Mouse (Mus musculus): Measurements from ENCODE around the gene Slc16a1. TPM values are rescaled to one million over a fixed set of nuclear protein-coding genes. Genes with fewer than 3 reads are reported as not detected.
"Not testable (repeated sequence)": the region's sequence is repeated elsewhere in the genome, so short reads cannot be mapped to it uniquely, and the experiment has no call there.

Slc16a1 gene
- polyA plus RNA-seq, 1 experiment from 2014 or later, result 45.9 TPM

DNA sequence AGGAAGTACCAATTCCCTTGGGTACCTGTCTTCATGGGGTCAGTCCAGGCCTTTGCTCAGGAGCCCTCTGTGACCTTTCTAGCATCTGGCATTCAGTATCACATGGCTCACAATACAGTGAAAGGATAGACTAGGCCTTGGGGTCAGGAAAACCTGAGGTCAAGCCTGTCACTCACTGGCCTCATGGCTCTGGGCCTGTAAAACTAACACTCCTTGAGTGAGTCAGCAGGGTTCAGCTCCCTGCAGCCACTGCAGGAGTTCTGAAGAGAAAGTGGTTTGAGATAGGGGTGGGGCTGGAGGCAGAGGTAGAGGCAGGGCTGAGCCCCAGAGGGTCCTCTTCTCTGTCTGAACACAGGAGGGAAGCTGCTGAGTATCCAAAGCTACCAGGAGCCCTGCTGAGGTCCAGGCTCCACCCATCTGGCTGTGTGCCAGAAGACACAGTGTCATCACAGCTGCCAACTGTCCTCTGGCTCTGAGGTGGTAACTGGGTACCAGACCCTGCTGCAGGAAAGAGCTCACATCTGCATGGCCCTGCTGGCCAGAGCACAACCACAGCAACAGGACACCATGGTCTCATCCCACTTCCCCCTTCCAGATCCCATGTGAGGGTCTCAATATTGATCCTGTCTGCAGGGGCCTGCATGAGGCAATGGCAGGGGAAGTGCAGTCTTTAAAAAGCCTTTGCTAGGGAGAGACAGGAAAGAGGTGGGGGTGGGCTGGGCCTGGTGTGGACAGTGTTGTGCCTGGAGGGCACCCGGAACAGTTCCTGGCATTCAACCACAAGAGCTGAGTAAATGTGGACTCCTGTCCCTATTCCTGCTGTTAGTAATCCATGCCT is 31.9 kb downstream of the Slc16a1 start:
- 11% methylated on average over 1 of the region's 1 CpGs for WGBS
- H3K27ac ChIP-seq (replicated peaks), result peak overlapping the region; percentile 54
- not testable (repeated sequence) for H3K4me3 ChIP-seq; H3K27me3 ChIP-seq (replicated peaks; ENCODE audit: low read depth, poor library complexity, severe bottlenecking); DNase-seq (ENCODE audit: low spot score); H3K9me3 ChIP-seq; H3K36me3 ChIP-seq (replicated peaks)
- peaks cover 48% of the 10 kb centered on the region for H3K4me1 ChIP-seq

DNA sequence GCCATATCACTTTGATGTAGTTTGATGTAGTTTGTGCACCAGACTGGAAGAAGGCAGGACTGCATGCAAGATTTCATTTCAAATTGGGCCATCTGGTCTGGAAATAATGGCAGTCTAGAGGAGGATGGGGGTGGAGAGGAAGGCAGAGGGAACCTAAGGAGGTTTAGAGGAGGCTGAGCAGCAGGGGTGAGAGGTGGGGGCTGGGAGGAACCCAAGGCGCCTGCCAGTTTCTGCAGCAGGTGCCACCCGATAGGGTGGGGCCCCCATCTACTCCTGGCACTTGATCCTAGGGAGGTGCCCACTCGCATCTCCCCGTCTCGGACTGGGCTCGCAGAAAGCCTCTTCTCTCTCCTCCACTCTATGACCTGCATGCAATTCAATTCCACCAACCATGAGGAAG is 33.1 kb downstream of the Slc16a1 start:
- H3K36me3 ChIP-seq (replicated peaks), result no peaks in the 10 kb centered on the region

DNA sequence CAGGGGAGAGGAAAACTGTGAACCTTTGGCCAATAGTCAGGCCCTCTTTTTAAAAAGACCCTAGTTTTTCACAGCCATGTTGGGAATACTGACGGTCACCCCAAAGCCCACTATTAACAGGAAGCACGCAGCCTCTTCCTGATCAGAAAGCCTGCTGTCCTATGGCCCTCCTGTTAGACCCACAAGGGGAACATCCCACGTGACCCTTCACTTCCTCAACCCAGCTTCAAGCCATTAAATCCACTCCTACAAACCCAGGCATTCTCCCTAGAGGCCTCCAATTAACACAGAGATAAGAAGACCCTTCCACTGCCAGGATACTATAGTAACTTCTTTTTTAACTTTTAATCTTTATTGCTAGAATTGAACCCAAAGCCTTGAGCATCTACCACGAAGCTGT is 33.6 kb downstream of the Slc16a1 start:
- Histone ChIP-seq H3K27ac (replicated peaks) (no peak overlapping the region), H3K4me3 (no peak overlapping the region), H3K36me3 (replicated peaks) (no peaks in the 10 kb centered on the region), H3K4me1 (peaks cover 53% of the 10 kb centered on the region), H3K9me3 (no peaks in the 10 kb centered on the region), H3K27me3 (replicated peaks; ENCODE audit: low read depth, poor library complexity, severe bottlenecking) (no peaks in the 10 kb centered on the region)
- no peak for DNase-seq (ENCODE audit: low spot score)
- WGBS, result 54% methylated on average over 4 of the region's 4 CpGs

More for the DNA sequence above, 33.1 kb downstream of the Slc16a1 start:
- Histone ChIP-seq H3K4me3 (no peak overlapping the region), H3K4me1 (peaks cover 53% of the 10 kb centered on the region), H3K27ac (replicated peaks) (no peak overlapping the region), H3K27me3 (replicated peaks; ENCODE audit: low read depth, poor library complexity, severe bottlenecking) (no peaks in the 10 kb centered on the region), H3K9me3 (no peaks in the 10 kb centered on the region)
- no peak for DNase-seq (ENCODE audit: low spot score)
- 77% methylated on average over 6 of the region's 6 CpGs for WGBS

DNA sequence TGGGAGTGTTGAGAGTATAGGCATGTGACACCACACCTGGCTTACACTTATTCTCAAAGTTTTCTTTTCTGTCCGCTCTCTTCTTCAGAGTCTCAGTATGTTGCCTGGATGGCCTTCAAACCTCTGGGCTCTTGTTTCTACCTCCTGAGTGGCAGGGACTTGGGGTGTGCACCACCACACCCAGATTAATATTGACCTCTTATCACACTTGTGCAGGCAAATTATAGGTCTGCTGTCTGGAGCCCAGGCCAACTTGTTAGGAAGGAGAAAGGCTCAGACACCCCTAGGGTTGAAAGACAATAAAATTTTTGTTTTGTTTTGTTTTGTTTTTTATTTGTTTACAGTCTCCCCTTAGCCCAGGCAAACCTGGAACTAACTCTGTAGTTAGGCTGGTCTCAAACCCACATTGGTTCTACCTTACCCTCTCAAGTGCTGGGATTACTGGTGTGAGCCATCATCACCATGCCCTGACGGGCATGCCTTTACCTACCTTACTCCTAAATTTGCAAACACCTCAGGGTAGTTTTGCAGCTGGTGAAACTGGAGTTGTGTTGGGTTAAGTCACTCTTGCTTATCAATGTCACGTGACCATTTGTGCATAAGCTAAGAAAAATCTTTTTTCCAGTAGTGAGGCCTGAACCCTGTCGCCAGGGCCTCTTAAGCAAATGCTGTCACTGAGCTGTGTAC is 35.3 kb downstream of the Slc16a1 start:
- Histone ChIP-seq H3K9me3 (no peaks in the 10 kb centered on the region), H3K27ac (replicated peaks) (0 out of 2 replicates have a peak overlapping the region, but pooled peaks have one; percentile 65), H3K36me3 (replicated peaks) (no peaks in the 10 kb centered on the region), H3K4me3 (no peak overlapping the region), H3K27me3 (replicated peaks; ENCODE audit: low read depth, poor library complexity, severe bottlenecking) (no peaks in the 10 kb centered on the region), H3K4me1 (peaks cover 53% of the 10 kb centered on the region)
- DNase-seq (ENCODE audit: low spot score), result no peak
- 62% methylated on average over 4 of the region's 4 CpGs for WGBS

DNA sequence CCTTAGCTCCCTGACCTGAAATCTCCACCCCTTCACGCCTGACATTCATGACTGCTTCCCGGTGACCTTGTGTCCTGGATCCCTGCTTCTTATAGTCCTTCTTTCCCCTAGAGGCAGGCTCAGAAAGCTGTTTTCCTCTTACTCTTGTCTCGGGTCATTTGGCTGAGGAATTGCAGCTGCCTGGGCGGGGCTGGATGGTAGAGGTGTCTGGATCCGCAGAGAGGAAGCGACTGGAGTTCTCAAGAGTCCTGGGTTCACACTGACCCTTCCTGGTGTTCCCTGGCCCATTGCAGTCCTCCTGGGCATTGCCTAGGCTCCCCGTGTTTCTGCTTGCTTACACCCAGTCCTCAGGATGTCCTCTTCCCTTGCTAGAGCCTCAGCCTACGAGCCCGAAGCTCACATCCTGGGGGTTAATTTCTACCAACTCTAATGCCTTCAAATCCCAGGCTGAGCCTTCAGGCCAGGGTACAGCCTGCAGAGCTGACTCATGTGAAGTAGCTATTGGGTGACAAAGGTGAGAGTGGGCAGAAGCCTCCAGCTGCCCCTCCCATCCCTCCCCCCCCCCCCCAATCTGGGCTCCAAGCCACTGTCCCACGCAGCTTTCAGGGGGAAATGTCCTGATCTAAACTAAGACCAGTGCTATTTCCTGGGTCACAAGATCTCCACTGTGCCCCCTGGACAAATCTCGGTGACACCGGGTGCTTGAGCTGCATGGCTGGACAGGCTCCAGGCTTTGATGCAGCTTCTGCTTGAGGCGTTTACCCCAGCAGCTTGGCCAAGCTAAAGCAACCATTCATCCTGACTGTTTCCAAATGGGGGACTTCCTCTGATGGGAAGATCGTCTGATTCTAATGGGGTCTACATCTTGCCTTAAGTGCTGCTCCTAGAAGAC is 36.1 kb downstream of the Slc16a1 start:
- WGBS, result 13% methylated on average over 14 of the region's 14 CpGs
- Histone ChIP-seq H3K4me3 (peak overlapping the region; percentile 55), H3K27me3 (replicated peaks; ENCODE audit: low read depth, poor library complexity, severe bottlenecking) (no peaks in the 10 kb centered on the region), H3K27ac (replicated peaks) (peak overlapping the region; percentile 65), H3K9me3 (no peaks in the 10 kb centered on the region), H3K36me3 (replicated peaks) (no peaks in the 10 kb centered on the region), H3K4me1 (peaks cover 52% of the 10 kb centered on the region)
- peak; percentile 51 for DNase-seq (ENCODE audit: low spot score)

DNA sequence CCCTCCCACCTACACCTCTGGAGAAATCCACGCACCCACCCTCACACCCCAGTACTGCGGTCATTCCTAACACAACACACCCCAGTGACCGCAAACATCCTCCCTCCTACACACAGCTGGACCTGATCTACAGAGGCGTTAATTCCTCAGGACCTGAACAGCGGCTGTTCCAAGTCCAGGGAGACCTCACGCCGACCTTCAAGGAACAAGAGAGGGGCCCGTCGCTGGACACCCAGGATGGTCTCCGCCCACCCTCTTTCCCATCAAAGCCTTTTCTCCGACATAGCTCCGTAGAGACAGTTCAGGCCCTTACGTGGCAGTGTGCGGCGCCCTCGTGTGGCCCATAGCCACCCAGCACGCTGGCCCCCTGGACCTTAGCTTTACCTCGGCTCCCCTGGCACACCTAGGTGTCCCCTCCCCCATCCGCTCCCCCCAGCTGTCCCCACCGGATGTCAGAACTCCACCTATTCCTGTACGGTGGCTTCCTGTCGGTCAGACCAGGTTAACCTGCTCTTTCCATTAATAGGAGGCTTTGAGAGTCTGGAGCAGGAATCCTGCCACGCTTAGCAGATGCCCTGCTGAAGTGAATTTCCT is 36.9 kb downstream of the Slc16a1 start:
- DNase-seq (ENCODE audit: low spot score), result peak; percentile 86
- Histone ChIP-seq H3K4me3 (peak overlapping the region; percentile 55), H3K4me1 (peaks cover 44% of the 10 kb centered on the region), H3K9me3 (0 out of 2 replicates have a peak, but pooled peaks cover 2% of the 10 kb centered on the region), H3K27me3 (replicated peaks; ENCODE audit: low read depth, poor library complexity, severe bottlenecking) (no peaks in the 10 kb centered on the region), H3K36me3 (replicated peaks) (no peaks in the 10 kb centered on the region), H3K27ac (replicated peaks) (peak overlapping the region; percentile 65)
- WGBS, result 4% methylated on average over 23 of the region's 23 CpGs

DNA sequence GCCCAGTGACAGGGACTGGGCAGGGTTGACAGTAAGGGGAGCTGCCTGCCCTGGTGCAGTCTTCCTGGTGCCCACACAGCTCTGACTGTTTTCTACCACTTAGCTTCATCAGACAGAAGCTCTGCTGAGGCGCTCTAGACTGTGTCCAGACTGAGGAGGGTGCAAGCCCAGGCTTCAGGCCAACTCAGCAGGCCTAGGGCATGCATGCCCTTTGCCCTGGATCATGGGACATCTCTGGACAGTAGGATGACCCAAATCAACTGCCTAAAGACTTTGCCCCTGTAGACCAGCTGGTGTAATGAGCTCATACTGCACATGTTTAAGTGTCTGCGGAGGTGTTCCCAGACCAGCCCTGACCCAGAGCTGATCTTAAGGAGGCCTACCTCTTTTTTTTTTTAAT is 39.3 kb downstream of the Slc16a1 start:
- Histone ChIP-seq H3K4me1 (peaks cover 24% of the 10 kb centered on the region), H3K27me3 (replicated peaks; ENCODE audit: low read depth, poor library complexity, severe bottlenecking) (no peaks in the 10 kb centered on the region), H3K27ac (replicated peaks) (no peak overlapping the region), H3K36me3 (replicated peaks) (no peaks in the 10 kb centered on the region), H3K4me3 (no peak overlapping the region), H3K9me3 (0 out of 2 replicates have a peak, but pooled peaks cover 2% of the 10 kb centered on the region)
- WGBS, result 89% methylated on average over 2 of the region's 2 CpGs
- DNase-seq (ENCODE audit: low spot score), result no peak

DNA sequence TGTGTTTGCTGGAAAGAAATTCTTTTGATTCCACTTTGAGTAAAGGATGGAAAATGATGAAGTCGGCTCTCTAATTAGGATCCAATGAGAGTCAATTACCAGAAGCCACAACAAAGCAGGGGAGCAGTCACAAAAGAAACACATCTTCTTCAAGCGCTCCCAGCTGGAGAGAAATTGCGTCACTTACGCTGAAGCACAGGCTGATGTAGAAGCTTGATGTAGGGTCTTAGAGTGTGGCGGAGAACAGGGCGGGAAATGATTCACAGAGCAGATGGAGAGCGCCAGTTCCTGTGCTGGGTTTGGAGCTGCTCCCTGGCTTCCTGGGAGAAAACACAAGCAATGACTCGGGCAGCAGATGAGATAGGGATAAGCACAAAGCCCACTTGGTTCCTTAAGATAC is 40.4 kb downstream of the Slc16a1 start:
- no peaks in the 10 kb centered on the region for H3K27me3 ChIP-seq (replicated peaks; ENCODE audit: low read depth, poor library complexity, severe bottlenecking)
- 0 out of 2 replicates have a peak, but pooled peaks cover 2% of the 10 kb centered on the region for H3K9me3 ChIP-seq
- no peaks in the 10 kb centered on the region for H3K36me3 ChIP-seq (replicated peaks)
- no peak overlapping the region for H3K4me3 ChIP-seq
- no peak for DNase-seq (ENCODE audit: low spot score)
- peaks cover 21% of the 10 kb centered on the region for H3K4me1 ChIP-seq
- WGBS, result 88% methylated on average over 8 of the region's 8 CpGs
- no peak overlapping the region for H3K27ac ChIP-seq (replicated peaks)

DNA sequence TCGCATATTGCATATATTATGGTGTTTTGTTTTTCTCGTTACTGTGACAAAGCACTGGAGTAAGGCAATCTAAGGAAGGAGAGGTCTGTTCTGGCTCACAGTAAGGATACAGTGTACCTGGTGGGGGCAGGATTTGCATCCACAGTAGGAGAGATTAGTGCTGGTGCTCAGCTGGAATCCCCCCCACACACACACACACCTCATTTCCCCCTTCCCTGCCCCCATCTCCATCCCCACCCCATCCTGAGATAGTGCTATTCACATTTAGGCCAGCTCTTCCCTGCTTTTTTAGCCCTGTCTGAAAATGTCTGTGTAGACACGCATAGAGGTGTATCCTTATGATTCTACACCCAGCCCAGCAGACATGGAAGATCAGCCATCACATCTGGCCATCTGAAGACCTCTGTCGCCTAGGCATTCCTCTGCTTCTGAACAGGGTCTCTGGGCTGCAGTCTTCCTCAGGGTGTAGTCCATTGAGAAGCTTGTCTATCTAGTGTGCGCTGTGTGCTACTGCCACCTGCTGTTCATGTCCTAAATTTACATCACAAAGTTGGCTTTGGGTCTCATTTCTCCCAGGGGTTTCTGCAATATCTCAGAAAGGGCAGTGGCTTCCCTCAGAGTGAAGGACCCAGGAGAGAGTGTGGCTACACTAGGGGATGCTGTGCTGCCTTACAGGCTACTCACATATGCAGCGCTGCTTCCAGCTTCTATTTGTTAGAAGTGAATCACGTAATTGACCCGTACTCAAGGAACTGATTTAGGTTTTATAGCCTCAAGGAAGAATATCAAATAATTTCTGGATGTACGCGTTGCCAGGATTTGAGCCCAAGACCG is 44.4 kb downstream of the Slc16a1 start:
- WGBS, result 59% methylated on average over 11 of the region's 11 CpGs
- no peak overlapping the region for H3K27ac ChIP-seq (replicated peaks)
- peak; percentile 71 for DNase-seq (ENCODE audit: low spot score)

DNA sequence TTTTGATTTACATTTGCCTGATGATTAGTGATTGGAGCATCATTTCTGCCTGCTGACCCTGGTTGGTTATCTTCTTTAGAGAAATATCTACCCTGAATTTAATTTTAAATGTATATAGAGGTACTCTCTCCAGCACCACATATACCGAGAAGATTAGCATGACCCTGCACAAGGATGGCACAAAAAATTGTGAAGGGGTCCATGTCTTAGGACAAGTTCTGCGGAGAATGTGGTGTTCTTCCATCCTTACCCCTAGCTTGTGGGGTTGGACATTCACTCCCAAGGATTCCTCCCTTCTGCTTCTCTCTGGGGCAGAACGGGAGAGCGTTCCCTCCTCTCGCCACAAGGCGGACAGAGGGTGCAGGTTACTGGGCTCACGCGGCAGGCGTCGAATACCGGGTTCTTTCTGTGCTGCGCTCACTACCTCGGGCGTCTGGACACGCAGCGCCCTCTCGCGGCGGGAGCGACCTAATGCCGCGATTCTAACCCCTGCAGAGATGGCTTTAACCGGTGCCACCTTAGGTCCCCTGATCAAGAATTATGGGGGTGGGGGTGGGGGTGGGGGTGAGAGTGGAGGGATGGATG is 62.4 kb downstream of the Slc16a1 start:
- H3K27ac ChIP-seq (replicated peaks), result no peak overlapping the region
- no peaks in the 10 kb centered on the region for H3K36me3 ChIP-seq (replicated peaks)
- 0 out of 2 replicates have a peak, but pooled peaks cover 7% of the 10 kb centered on the region for H3K27me3 ChIP-seq (replicated peaks; ENCODE audit: low read depth, poor library complexity, severe bottlenecking)
- DNase-seq (ENCODE audit: low spot score), result peak; percentile 91
- H3K9me3 ChIP-seq, result no peaks in the 10 kb centered on the region
- WGBS, result 4% methylated on average over 23 of the region's 23 CpGs
- 0 out of 2 replicates have a peak, but pooled peaks cover 5% of the 10 kb centered on the region for H3K4me1 ChIP-seq
- H3K4me3 ChIP-seq, result no peak overlapping the region

More for the DNA sequence above, 44.4 kb downstream of the Slc16a1 start:
- H3K27me3 ChIP-seq (replicated peaks; ENCODE audit: low read depth, poor library complexity, severe bottlenecking), result no peaks in the 10 kb centered on the region
- H3K4me1 ChIP-seq, result no peaks in the 10 kb centered on the region
- no peak overlapping the region for H3K4me3 ChIP-seq
- H3K9me3 ChIP-seq, result 0 out of 2 replicates have a peak, but pooled peaks cover 4% of the 10 kb centered on the region
- no peaks in the 10 kb centered on the region for H3K36me3 ChIP-seq (replicated peaks)

DNA sequence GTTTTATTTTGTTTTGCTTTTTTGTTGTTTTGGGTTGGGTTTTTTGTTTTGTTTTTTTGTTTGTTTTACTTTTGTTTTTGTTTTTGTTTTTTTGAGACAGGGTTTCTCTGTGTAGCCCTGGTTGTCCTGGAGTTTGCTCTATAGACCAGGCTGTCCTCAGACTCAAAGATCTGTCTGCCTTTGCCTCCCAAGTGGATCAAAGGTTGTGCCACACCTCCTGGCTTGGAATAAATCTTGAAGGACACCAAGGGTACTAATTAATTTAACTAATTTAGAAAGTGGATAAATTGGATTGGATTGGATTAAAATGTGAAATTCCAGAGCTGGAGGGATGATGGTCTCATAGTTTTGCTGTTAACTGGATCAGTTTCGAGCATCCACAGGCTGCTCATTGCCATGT is 63.3 kb downstream of the Slc16a1 start:
- H3K27ac ChIP-seq (replicated peaks), result no peak overlapping the region
- 87% methylated on average over 1 of the region's 1 CpGs for WGBS

More for the DNA sequence above, 63.3 kb downstream of the Slc16a1 start:
- no peak overlapping the region for H3K4me3 ChIP-seq
- no peaks in the 10 kb centered on the region for H3K9me3 ChIP-seq
- H3K36me3 ChIP-seq (replicated peaks), result no peaks in the 10 kb centered on the region
- H3K4me1 ChIP-seq, result peaks cover 7% of the 10 kb centered on the region
- no peak for DNase-seq (ENCODE audit: low spot score)
- H3K27me3 ChIP-seq (replicated peaks; ENCODE audit: low read depth, poor library complexity, severe bottlenecking), result 0 out of 2 replicates have a peak, but pooled peaks cover 7% of the 10 kb centered on the region

Data from embryonic facial prominence, embryonic 10.5 days (tissue).